Mouse (Mus musculus) intestine, embryonic 15.5 days (tissue): ENCODE measurements around the gene Usp46. TPM values are rescaled to one million over a fixed set of nuclear protein-coding genes. Genes with fewer than 3 reads are reported as not detected.
"Not testable (repeated sequence)": the region's sequence is repeated elsewhere in the genome, so short reads cannot be mapped to it uniquely, and the experiment has no call there.

ENCODE experiments used
- ATAC-seq: fragments of 200-750 bp; cut with Nextera tagmentation; 2 replicates; pipeline ENCODE4 v1.8.0; 2017; ENCODE audit warnings: moderate TSS enrichment, moderate library complexity
- H3K27ac ChIP-seq: fragments of 300-500 bp; sonication (generic); 2 replicates; pipeline ENCODE4 v1.5.1; 2015; ENCODE audit warnings: mild to moderate bottlenecking, inconsistent platforms
- H3K27me3 ChIP-seq: fragments of 300-500 bp; sonication (generic); replicated peaks from 2 replicates; pipeline ENCODE4 v1.6.1; 2015; ENCODE audit warnings: inconsistent platforms
- H3K36me3 ChIP-seq: fragments of 300-500 bp; sonication (generic); 2 replicates; pipeline ENCODE4 v1.6.1; 2015; ENCODE audit warnings: inconsistent platforms
- H3K4me1 ChIP-seq: fragments of 300-500 bp; sonication (generic); replicated peaks from 2 replicates; pipeline ENCODE4 v1.6.1; 2015; ENCODE audit warnings: inconsistent platforms
- H3K4me2 ChIP-seq: fragments of 300-500 bp; sonication (generic); replicated peaks from 2 replicates; pipeline ENCODE4 v1.6.1; 2015; ENCODE audit warnings: mild to moderate bottlenecking, inconsistent platforms
- H3K4me3 ChIP-seq: fragments of 300-500 bp; sonication (generic); replicated peaks from 2 replicates; pipeline ENCODE4 v1.5.1; 2015; ENCODE audit warnings: inconsistent platforms
- H3K9ac ChIP-seq: fragments of 300-500 bp; sonication (generic); 2 replicates; pipeline ENCODE4 v1.6.1; 2015; ENCODE audit warnings: inconsistent platforms
- H3K9me3 ChIP-seq: fragments of 300-500 bp; sonication (generic); 2 replicates; pipeline ENCODE4 v1.6.1; 2016; ENCODE audit warnings: inconsistent platforms
- WGBS: fragments of 180-500 bp; shearing (Covaris S2); methylation state at CpG from one replicate; pipeline ENCODE4 v1.1.7; 2015; 5-methylcytosine and 5-hydroxymethylcytosine counted together
- polyA plus RNA-seq: library from polyadenylated mRNA; unstranded; fragments of >200 nt; fragmentation: Nextera tagmentation; extraction: Ambion mirVana; gene quantifications from 2 replicates; pipeline ENCODE4 v1.2.1, GENCODE M21; 2015

Gene Usp46
- polyA plus RNA-seq, 1 experiment from 2014 or later, result 22.9 TPM

DNA sequence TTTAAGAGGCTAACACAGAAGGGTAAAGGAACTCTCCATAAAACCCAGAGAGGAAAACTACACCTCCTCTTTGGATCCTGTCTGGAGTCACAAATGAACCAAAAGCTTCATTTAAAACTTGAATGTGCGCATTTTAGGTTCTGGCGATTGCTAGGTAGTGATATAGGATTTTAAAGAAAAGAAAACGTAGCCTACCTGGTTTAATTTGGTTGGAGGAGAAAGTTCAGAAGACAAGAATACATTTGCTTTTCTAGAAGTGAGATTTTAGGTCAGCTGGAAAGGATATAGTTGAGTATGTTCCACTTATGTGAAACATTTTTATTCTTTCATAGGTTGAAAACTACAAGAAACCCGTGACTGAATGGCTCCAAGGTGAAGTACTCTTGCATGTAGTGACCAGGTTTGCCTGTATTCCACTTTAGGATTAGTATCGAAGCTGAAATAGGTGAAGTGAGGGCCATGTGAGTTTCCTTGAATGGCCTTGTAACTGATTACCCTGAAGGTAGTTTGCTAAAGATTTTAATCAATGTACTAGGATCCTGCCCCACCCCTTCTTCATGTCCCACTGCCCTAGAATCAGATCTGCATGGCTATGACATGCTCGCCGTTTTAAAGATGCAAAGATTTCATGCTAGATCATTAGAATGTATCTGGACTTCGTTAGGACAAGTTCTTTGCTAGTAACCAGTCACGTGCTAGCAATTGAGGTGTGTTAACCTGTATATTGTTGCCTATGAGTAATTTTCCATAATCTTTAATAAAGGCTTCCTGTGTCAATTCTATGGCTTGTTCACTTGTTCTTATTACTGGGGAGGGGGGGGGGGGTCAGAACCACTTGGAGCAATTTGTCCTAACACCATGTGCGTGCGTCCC lies 25.6 kb upstream of the Usp46 start:
- 18% methylated on average over 11 of the region's 11 CpGs for WGBS
- Histone ChIP-seq H3K4me3 (peak overlapping the region; percentile 87), H3K9ac (peak overlapping the region; percentile 97), H3K4me1 (0 out of 2 replicates have a peak, but pooled peaks cover 3% of the 10 kb centered on the region), H3K9me3 (no peaks in the 10 kb centered on the region), H3K27ac (peak overlapping the region; percentile 86), H3K36me3 (0 out of 2 replicates have a peak, but pooled peaks cover 2% of the 10 kb centered on the region), H3K27me3 (no peaks in the 10 kb centered on the region), H3K4me2 (peak overlapping the region; percentile 69)
- no peak for ATAC-seq

DNA sequence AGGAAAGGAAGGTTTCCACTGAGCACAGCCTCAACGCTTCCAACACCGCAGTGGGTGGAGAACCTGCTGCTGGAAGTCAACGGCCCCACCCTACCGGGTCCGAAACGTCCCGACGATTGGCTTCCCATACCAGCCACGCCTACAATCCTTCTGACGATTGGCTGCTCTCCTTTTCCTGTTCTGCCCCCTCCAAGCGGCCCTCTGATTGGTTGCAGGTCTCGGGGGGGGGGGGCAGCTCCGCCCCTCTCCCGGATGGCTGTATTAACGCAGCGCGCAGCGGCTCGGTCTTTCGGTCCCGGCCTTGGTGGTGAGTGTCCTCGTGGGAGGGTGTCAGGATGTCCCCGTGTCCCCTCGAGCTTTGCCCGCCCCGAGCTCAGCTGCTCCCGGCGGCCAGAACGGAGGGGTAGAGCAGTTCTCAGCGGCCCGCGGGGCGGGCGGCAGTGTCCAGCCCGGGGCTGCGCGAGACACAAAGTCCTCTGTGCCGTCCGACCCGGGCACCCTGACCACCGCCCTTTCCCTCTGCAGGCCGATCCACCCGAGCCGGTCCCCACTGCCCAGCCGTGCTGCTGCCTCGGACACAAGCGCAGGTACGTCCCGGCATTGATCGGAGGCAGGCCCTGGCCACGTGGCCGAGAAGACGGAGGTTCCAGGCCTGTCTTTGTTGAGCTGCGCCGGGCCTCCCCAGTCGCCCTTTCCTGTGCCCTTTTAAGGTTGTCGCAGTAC lies 24.8 kb upstream of the Usp46 start:
- peak; percentile 99 for ATAC-seq
- Histone ChIP-seq H3K36me3 (0 out of 2 replicates have a peak, but pooled peaks cover 2% of the 10 kb centered on the region), H3K9ac (peak overlapping the region; percentile 97), H3K27ac (peak overlapping the region; percentile 86), H3K4me1 (0 out of 2 replicates have a peak, but pooled peaks cover 3% of the 10 kb centered on the region), H3K4me3 (peak overlapping the region; percentile 87), H3K9me3 (no peaks in the 10 kb centered on the region), H3K4me2 (peak overlapping the region; percentile 69), H3K27me3 (no peaks in the 10 kb centered on the region)
- WGBS, result under 1% methylated on average over 56 of the region's 57 CpGs

DNA sequence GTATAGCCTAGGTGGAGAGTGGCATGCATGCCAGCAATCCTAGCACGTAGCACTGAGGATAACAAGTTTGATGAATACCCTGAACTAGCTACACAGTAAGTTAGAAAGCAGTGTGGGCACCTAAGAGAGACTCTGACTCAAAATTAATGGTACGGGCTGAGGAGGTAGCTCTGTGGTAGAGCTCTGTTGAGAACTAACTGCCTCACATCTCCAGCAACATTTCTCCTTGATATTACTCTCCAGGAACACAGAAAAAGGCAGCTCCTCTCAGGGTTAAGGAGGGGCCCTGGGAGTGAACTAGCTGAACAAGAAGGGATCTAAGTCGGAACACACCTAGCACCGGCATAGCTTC lies 24.2 kb upstream of the Usp46 start:
- WGBS, result 47% methylated on average over 4 of the region's 4 CpGs
- H3K9ac ChIP-seq, result no peak overlapping the region
- no peak; the same call in 1 of the 2 replicates for ATAC-seq

DNA sequence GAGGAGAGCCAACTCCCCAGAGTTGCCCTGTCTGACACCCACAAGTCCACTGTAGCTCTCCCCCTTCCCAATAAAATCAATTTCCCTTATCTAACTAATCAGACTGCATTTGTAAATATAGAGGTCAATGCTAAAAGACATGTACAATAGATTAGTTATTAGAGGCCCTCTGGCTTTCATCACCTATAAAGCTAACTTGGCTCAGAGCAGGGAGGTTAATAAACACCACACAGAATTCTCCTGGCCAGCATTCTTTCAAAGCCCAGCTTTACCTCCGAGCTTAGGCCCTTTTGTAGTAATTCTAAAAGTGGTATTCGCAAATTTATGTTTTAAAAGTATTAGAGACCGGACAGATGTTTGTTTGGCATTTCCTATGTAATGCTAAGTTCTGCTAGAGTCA lies 21.4 kb upstream of the Usp46 start:
- Histone ChIP-seq H3K4me2 (no peak overlapping the region), H3K27ac (no peak overlapping the region), H3K9me3 (no peaks in the 10 kb centered on the region), H3K27me3 (no peaks in the 10 kb centered on the region), H3K36me3 (0 out of 2 replicates have a peak, but pooled peaks cover under 1% of the 10 kb centered on the region), H3K4me1 (0 out of 2 replicates have a peak, but pooled peaks cover under 1% of the 10 kb centered on the region), H3K4me3 (no peak overlapping the region), H3K9ac (no peak overlapping the region)
- WGBS, result 68% methylated on average over 3 of the region's 3 CpGs
- no peak for ATAC-seq

More for the DNA sequence above, 24.2 kb upstream of the Usp46 start:
- Histone ChIP-seq H3K4me3 (peak overlapping the region; percentile 87), H3K9me3 (no peaks in the 10 kb centered on the region), H3K27ac (no peak overlapping the region), H3K4me1 (0 out of 2 replicates have a peak, but pooled peaks cover 3% of the 10 kb centered on the region), H3K36me3 (0 out of 2 replicates have a peak, but pooled peaks cover 2% of the 10 kb centered on the region), H3K4me2 (peak overlapping the region; percentile 69), H3K27me3 (no peaks in the 10 kb centered on the region)

DNA sequence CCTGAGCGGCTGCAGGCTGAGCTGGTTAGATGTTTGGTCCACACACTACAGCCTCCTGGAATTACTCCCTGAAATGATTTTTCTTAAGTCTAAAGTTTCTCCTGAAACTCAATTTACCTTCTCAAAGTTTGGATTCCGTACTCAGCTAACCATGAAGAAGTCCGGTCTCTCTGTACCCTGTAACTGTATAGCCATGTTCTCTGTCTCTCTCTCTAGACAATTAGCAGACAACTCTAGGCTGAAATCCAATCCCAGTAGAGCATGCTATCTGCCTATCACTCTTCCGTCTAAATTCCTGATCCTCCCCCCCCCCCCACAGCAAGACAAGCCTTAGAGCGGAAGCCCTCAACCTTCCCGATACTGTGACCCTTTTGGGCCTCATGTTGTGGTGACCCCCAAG lies 13.5 kb upstream of the Usp46 start:
- H3K4me1 ChIP-seq, result no peaks in the 10 kb centered on the region
- H3K36me3 ChIP-seq, result no peaks in the 10 kb centered on the region
- no peak overlapping the region for H3K4me3 ChIP-seq
- no peaks in the 10 kb centered on the region for H3K9me3 ChIP-seq
- H3K27me3 ChIP-seq, result no peaks in the 10 kb centered on the region
- 89% methylated on average over 6 of the region's 6 CpGs for WGBS
- no peak overlapping the region for H3K4me2 ChIP-seq
- no peak for ATAC-seq
- no peak overlapping the region for H3K27ac ChIP-seq
- H3K9ac ChIP-seq, result no peak overlapping the region

DNA sequence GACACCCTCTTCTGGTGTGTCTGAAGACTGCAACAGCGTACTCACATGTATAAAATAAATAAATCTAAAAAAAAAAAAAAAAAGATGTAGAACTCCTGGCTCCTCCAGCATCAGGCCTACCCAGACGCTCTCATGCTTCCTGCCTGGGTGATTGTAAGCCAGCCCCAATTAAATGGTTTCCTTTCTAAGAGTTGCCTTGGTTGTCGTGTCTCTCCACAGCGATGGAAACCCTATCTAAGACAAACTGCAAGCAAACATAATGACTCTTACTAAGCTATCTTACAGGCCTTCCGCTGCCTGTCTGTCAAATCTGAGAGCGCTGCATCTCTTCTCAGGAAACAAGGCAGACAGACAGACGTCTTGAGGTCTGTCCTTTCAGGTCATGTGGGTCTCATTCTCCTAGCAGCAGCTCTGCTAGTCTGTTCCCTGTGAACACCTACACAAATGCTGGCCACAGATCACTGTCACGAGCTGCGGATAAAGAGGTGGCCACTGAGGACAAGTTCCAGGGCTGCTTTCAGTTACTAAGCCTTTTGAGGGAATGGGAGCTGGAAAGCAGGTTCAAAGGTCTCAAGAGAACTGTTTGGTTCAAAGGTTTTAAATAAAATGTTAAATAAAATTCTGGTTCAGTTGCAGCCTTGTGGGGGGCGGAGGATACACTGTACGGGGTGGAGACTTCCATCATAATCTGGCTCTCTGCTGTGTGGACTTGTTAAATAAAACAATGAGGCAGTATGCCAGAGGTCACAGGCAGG lies 10.8 kb upstream of the Usp46 start:
- Histone ChIP-seq H3K27me3 (no peaks in the 10 kb centered on the region), H3K9me3 (no peaks in the 10 kb centered on the region), H3K36me3 (no peaks in the 10 kb centered on the region), H3K4me1 (no peaks in the 10 kb centered on the region), H3K4me2 (no peak overlapping the region), H3K27ac (no peak overlapping the region), H3K4me3 (no peak overlapping the region), H3K9ac (no peak overlapping the region)
- 74% methylated on average over 11 of the region's 11 CpGs for WGBS
- ATAC-seq, result no peak

DNA sequence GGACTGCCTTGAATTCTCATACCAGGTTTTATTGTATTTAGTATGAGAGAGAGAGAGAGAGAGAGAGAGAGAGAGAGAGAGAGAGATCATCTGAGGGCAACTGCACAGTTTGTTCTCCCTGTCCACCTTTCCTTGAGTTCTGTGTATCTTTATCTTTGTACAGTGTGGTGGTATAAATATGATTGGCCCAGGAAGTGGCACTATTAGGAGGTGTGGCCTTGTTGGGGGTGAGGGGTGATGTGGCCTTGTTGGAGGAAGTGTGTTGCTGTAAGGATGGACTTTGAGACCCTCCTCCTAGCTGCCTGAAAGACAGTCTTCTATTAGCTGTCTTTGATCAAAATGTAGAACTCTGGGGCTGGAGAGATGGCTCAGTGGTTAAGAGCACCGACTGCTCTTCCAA lies 10.2 kb upstream of the Usp46 start:
- ATAC-seq, result peak; percentile 83
- H3K27ac ChIP-seq, result no peak overlapping the region
- no peaks in the 10 kb centered on the region for H3K27me3 ChIP-seq
- no peak overlapping the region for H3K4me3 ChIP-seq
- no peaks in the 10 kb centered on the region for H3K36me3 ChIP-seq
- no peak overlapping the region for H3K9ac ChIP-seq
- H3K4me1 ChIP-seq, result no peaks in the 10 kb centered on the region
- 90% methylated on average over 1 of the region's 1 CpGs for WGBS
- no peaks in the 10 kb centered on the region for H3K9me3 ChIP-seq
- H3K4me2 ChIP-seq, result no peak overlapping the region

DNA sequence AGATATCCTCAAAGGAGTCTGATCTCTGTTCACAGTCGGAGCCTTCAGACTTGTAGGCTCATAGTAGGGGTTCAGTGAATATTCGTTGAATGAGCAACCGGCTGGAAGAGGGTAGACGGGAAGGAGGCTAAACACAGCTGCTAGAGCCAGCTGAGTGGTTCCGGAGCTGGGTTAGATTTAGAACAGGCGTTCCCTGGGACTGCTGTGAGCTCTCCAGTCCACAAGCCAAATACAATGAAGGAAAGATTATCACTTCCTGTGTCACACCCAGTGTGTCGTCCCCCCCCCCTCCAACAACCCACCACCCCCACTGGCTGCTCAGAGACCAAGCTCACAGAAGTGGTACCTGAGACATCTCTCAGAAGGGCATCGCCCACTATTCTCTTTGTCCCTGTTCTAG lies 9.7 kb upstream of the Usp46 start:
- no peak overlapping the region for H3K9ac ChIP-seq
- H3K36me3 ChIP-seq, result no peaks in the 10 kb centered on the region
- H3K4me1 ChIP-seq, result no peaks in the 10 kb centered on the region
- H3K27me3 ChIP-seq, result no peaks in the 10 kb centered on the region
- peak; percentile 35 for ATAC-seq
- H3K4me2 ChIP-seq, result no peak overlapping the region
- 41% methylated on average over 8 of the region's 8 CpGs for WGBS
- H3K9me3 ChIP-seq, result no peaks in the 10 kb centered on the region
- H3K27ac ChIP-seq, result no peak overlapping the region
- no peak overlapping the region for H3K4me3 ChIP-seq

DNA sequence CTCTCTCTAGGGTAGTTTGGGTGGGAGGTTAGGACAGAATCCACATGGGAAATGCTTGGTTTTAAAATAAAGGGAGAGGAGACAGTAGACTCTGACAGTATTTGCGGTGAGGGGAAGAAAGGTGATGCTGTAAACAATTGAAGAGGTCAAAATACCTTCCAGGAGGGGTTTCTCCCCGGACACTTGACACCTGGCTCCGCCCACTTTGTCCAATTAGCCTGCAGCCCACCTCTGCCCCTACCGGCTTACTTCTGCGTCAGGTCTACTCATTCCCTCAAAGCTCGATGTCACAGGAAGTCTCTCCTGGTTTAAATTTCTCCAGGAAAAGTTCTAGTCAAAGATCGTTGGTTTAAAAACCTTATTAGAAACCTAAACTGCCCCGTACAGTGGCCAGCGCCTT lies 8.5 kb upstream of the Usp46 start:
- Histone ChIP-seq H3K36me3 (no peaks in the 10 kb centered on the region), H3K9me3 (no peaks in the 10 kb centered on the region), H3K4me3 (no peak overlapping the region), H3K27ac (no peak overlapping the region), H3K4me2 (no peak overlapping the region), H3K27me3 (no peaks in the 10 kb centered on the region), H3K4me1 (no peaks in the 10 kb centered on the region), H3K9ac (no peak overlapping the region)
- 17% methylated on average over 9 of the region's 9 CpGs for WGBS
- ATAC-seq, result no peak

DNA sequence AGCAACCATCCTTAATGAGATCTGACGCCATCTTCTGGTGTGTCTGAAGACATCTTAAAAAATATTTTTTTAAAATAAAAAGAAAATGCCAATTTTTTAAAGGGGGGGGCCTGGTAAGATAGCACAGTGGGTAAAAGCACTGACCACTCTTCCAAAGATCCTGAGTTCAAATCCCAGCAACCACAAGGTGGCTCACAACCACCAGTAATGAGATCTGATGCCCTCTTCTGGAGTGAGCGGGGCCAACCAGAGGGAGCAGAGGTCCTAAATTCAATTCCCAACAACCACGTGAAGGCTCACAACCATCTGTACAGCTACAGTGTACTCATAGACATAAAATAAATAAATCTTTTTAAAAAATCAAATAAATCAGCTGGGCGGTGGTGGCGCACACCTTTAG lies 2.3 kb upstream of the Usp46 start:
- not testable (repeated sequence) for H3K9ac ChIP-seq, H3K27ac ChIP-seq, H3K36me3 ChIP-seq, H3K4me3 ChIP-seq, ATAC-seq, H3K4me2 ChIP-seq, H3K27me3 ChIP-seq, H3K9me3 ChIP-seq
- 86% methylated on average over 5 of the region's 5 CpGs for WGBS
- H3K4me1 ChIP-seq, result peaks cover 28% of the 10 kb centered on the region

DNA sequence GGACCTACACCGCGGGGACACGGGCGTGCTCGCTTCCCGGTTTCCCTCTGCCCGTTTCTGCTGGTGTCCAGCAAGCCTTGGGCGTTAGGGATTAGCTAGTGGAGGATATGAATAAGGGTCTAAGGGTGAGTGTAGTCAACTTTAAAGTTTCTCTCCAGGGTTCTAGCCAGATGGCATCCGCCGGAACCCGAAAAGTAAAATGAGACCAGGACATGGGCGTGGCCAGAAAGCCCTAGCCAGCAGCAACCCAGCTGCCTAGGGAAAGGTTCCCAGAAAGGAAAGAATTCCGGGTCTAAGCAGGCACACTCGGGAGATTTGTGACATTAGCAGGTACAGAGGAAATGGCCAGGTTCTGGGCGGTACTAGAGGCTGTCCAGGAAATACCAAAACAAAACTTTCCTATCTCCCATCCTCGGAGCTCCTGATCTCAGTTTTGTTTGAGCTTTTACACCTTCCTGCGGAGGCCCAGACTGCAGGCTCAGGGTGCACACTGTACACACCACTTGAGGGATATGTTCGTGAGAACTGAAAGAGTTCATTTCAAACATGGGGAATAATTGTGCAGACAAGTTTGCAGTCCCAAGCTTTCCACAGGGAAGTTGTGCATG lies 587 bp upstream of the Usp46 start:
- WGBS, result under 1% methylated on average over 18 of the region's 18 CpGs
- peak; percentile 50 for ATAC-seq

More for the DNA sequence above, 587 bp upstream of the Usp46 start:
- Histone ChIP-seq H3K4me3 (peak overlapping the region; percentile 78), H3K9ac (peak overlapping the region; percentile 85), H3K9me3 (no peaks in the 10 kb centered on the region), H3K4me2 (peak overlapping the region; percentile 71), H3K36me3 (no peaks in the 10 kb centered on the region), H3K27ac (peak overlapping the region; percentile 96), H3K27me3 (no peaks in the 10 kb centered on the region), H3K4me1 (peaks cover 32% of the 10 kb centered on the region)
